Mouse (Mus musculus) stomach, embryonic 15.5 days (tissue): ENCODE results near the gene Pip5k1c. TPM values are rescaled to one million over a fixed set of nuclear protein-coding genes. Genes with fewer than 3 reads are reported as not detected.

Experiments used
- ATAC-seq: fragments of 200-750 bp; cut with Nextera tagmentation; 2 replicates; pipeline ENCODE4 v1.8.0; 2017; ENCODE audit warnings: low read depth, moderate number of reproducible peaks, moderate TSS enrichment; ENCODE audit not compliant: insufficient read depth, low FRiP score
- H3K27ac ChIP-seq: fragments of 300-500 bp; sonication (generic); 2 replicates; pipeline ENCODE4 v1.5.1; 2015; ENCODE audit warnings: mild to moderate bottlenecking, inconsistent platforms
- H3K27me3 ChIP-seq: fragments of 300-500 bp; sonication (generic); replicated peaks from 2 replicates; pipeline ENCODE4 v1.6.1; 2015; ENCODE audit warnings: inconsistent platforms
- H3K36me3 ChIP-seq: fragments of 300-500 bp; sonication (generic); 2 replicates; pipeline ENCODE4 v1.6.1; 2015; ENCODE audit warnings: inconsistent platforms
- H3K4me1 ChIP-seq: fragments of 300-500 bp; sonication (generic); 2 replicates; pipeline ENCODE4 v1.6.1; 2015; ENCODE audit warnings: inconsistent platforms
- H3K4me2 ChIP-seq: fragments of 300-500 bp; sonication (generic); 2 replicates; pipeline ENCODE4 v1.6.1; 2015; ENCODE audit warnings: mild to moderate bottlenecking, inconsistent platforms
- H3K4me3 ChIP-seq: fragments of 300-500 bp; sonication (generic); replicated peaks from 2 replicates; pipeline ENCODE4 v1.5.1; 2015; ENCODE audit warnings: inconsistent platforms
- H3K9ac ChIP-seq: fragments of 300-500 bp; sonication (generic); 2 replicates; pipeline ENCODE4 v1.6.1; 2015; ENCODE audit warnings: inconsistent platforms
- H3K9me3 ChIP-seq: fragments of 300-500 bp; sonication (generic); 2 replicates; pipeline ENCODE4 v1.6.1; 2016; ENCODE audit warnings: inconsistent platforms
- WGBS: fragments of 180-500 bp; shearing (Covaris S2); methylation state at CpG from one replicate; pipeline ENCODE4 v1.1.7; 2015; 5-methylcytosine and 5-hydroxymethylcytosine counted together
- polyA plus RNA-seq: library from polyadenylated mRNA; unstranded; fragments of >200 nt; fragmentation: Nextera tagmentation; extraction: Ambion mirVana; gene quantifications from 2 replicates; pipeline ENCODE4 v1.2.1, GENCODE M21; 2015

Gene Pip5k1c
- polyA plus RNA-seq, 1 experiment from 2014 or later: 43.1 TPM

DNA sequence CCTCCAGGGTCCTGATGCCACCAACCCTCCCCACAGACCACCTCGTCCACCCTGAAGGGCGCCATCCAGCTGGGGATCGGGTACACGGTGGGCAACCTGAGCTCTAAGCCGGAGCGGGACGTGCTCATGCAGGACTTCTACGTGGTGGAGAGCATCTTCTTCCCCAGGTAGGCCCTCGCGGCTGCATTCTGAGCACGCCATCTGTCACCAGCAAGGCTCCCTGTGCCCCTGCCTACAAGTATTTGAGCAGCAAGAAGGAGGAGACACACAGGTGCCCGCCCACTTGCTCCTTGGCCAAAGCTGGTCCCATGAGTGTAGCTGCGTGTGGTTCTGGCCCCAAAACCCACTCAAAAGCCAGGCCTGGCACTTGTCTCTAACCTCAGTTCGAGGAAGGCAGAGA lies 12.9 kb downstream of the Pip5k1c start:
- no peak overlapping the region for H3K4me2 ChIP-seq
- no peaks in the 10 kb centered on the region for H3K27me3 ChIP-seq
- no peaks in the 10 kb centered on the region for H3K9me3 ChIP-seq
- WGBS: 91% methylated on average over 14 of the region's 14 CpGs
- no peak overlapping the region for H3K9ac ChIP-seq
- ATAC-seq: no peak
- H3K27ac ChIP-seq: no peak overlapping the region
- H3K36me3 ChIP-seq: peaks cover 45% of the 10 kb centered on the region
- H3K4me3 ChIP-seq: no peak overlapping the region
- H3K4me1 ChIP-seq: peaks cover 28% of the 10 kb centered on the region

DNA sequence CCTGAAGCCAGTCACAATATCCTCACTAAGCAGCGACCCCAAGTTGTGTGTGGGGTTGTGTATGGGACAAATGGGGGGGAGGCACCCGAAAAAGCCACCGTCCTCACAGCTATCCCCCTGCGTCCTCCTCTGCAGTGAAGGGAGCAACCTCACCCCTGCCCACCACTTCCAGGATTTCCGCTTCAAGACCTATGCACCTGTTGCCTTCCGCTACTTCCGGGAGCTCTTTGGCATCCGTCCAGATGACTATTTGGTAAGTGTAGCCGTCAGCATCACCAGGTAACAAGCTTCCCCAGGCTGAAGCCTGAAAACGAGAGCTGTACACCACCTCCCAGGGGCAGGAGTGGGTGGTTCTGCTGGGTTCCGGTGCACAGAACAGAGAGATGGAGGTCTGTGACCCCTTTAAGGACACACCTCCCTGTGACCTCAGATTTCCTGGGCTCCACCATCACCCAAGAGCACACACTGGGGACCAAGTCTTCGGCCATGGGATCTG lies 13.5 kb downstream of the Pip5k1c start:
- Histone ChIP-seq H3K4me1 (peaks cover 25% of the 10 kb centered on the region), H3K36me3 (peaks cover 50% of the 10 kb centered on the region), H3K4me3 (no peak overlapping the region), H3K9me3 (no peaks in the 10 kb centered on the region), H3K27me3 (no peaks in the 10 kb centered on the region), H3K4me2 (no peak overlapping the region), H3K27ac (no peak overlapping the region), H3K9ac (no peak overlapping the region)
- no peak for ATAC-seq
- WGBS: 94% methylated on average over 12 of the region's 12 CpGs

DNA sequence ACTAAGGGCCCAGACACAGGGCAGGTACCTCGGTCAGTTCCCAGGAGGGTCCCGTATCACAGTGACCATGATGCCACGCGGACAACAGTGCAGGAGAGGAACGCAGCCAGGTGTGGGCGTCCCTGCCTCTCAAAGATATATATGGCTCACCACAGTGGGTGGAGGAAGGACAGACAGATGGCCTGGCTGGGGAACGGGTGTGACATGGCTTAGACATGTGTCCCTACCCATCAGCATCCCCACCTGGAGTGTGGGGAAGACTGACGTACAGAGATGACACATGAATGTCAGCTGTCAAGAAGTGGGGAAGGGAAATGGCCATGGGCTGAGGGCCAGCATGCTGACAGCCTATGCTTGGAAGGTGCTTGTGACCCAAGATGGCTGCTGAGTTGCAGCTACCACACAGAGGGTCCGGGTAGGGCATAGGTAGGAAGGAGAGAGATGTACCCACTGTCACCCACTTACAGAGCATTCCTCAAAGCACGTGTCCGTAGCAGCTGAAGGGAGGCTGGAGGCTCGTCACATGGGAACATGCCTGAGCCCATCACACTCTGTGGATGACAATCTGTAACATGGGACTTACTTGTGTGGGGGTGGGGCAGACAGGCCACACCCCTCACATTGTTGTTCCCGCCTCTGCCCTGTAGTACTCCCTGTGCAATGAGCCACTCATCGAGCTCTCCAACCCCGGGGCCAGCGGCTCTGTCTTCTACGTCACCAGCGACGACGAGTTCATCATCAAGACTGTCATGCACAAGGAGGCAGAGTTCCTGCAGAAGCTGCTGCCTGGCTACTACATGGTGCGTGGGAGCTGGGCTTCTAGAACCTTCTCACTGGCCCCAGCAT lies 14.3 kb downstream of the Pip5k1c start:
- no peaks in the 10 kb centered on the region for H3K9me3 ChIP-seq
- H3K27ac ChIP-seq: no peak overlapping the region
- 91% methylated on average over 21 of the region's 21 CpGs for WGBS
- H3K4me2 ChIP-seq: no peak overlapping the region
- peaks cover 19% of the 10 kb centered on the region for H3K4me1 ChIP-seq
- ATAC-seq: no peak
- no peak overlapping the region for H3K4me3 ChIP-seq
- no peak overlapping the region for H3K9ac ChIP-seq
- H3K36me3 ChIP-seq: peaks cover 55% of the 10 kb centered on the region
- H3K27me3 ChIP-seq: no peaks in the 10 kb centered on the region

DNA sequence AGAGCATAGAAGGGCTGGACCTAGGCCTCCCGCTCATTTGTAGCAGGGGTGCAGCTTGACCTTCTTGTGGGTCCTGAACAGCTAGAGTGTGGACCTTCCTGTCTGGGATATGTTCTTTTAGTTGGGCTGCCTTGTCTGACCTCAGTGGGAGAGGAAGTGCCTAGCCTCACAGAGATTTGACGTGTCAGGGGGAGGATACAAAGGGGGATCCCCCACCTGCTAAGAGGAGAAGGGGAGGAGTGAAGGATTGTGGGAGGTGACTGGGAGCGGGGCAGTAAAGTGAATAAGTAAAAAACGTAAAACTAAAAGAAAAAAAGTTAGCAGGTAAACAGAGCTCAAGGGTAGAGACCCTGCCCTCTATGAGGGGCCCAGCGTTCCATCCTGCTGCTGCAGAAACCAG lies 16.8 kb downstream of the Pip5k1c start:
- H3K36me3 ChIP-seq: peaks cover 59% of the 10 kb centered on the region
- H3K4me1 ChIP-seq: no peaks in the 10 kb centered on the region
- H3K4me3 ChIP-seq: no peak overlapping the region
- H3K9ac ChIP-seq: no peak overlapping the region
- no peak overlapping the region for H3K27ac ChIP-seq
- no peak for ATAC-seq
- H3K27me3 ChIP-seq: no peaks in the 10 kb centered on the region
- 91% methylated on average over 5 of the region's 5 CpGs for WGBS
- no peak overlapping the region for H3K4me2 ChIP-seq
- no peaks in the 10 kb centered on the region for H3K9me3 ChIP-seq

DNA sequence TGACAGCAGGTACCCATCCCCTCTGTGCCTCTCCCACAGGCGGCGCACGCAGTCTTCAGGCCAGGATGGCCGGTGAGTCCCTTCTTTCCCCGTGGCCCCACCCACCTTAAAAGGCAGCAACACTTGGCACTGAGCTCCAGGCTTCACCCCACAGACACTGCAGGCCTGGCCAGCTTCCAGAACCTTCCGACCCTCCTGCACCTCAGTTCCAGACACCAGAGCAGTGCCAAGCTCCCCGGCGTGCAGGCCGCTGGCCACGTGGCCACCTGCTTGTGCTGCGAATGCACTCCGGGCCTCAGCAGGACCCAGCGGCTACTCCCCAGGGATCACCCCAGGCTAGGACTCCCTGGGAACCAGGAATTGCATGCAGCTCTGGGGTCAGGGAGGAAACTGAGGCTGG lies 20.8 kb downstream of the Pip5k1c start:
- H3K9ac ChIP-seq: no peak overlapping the region
- no peak for ATAC-seq
- H3K27me3 ChIP-seq: no peaks in the 10 kb centered on the region
- H3K36me3 ChIP-seq: peaks cover 44% of the 10 kb centered on the region
- no peak overlapping the region for H3K4me2 ChIP-seq
- H3K9me3 ChIP-seq: no peaks in the 10 kb centered on the region
- H3K27ac ChIP-seq: no peak overlapping the region
- no peak overlapping the region for H3K4me3 ChIP-seq
- WGBS: 89% methylated on average over 13 of the region's 13 CpGs
- H3K4me1 ChIP-seq: peaks cover 22% of the 10 kb centered on the region

DNA sequence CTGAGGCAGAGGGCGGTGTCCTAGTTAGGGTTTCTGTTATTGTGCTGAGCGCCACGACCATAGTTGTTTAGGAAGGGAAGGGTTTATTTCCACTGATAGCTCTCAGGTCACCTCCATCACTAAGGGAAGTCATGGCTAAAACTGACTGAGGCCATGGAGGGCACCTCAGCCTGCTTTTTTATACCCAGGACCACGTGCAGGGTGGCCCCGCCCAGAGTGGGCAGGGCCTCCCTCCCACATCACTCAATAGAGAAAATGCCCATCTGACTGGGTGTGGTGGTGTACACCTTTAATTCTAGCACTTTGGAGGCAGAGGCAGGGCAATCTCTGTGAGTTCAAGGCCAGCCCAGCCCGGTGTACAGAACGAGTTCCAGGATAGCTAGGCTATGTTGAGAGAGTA lies 21.4 kb downstream of the Pip5k1c start:
- Histone ChIP-seq H3K27me3 (no peaks in the 10 kb centered on the region), H3K9me3 (no peaks in the 10 kb centered on the region), H3K4me2 (no peak overlapping the region), H3K4me3 (no peak overlapping the region), H3K4me1 (peaks cover 28% of the 10 kb centered on the region), H3K9ac (no peak overlapping the region), H3K36me3 (peaks cover 40% of the 10 kb centered on the region), H3K27ac (no peak overlapping the region)
- no peak for ATAC-seq
- 75% methylated on average over 7 of the region's 7 CpGs for WGBS

DNA sequence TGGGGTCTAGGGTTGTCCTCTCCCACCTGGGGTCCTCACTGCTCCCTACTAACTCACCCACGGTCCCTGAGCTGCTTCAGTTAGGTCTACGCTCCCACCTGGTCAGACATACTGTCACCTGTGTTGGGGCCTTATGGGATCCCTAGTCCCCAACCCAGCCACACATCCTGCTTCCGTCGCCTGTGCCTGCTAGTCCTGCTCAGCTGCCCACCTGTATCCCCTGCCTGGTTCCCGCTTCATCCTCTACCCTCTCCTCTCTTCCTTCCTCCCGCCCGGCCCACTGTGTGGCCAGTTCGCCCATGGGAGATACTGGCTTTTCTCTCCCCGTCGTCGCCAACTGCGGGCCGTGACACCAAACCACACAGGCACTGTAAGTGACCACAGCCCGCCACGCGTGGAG lies 22.8 kb downstream of the Pip5k1c start:
- Histone ChIP-seq H3K9me3 (no peaks in the 10 kb centered on the region), H3K9ac (no peak overlapping the region), H3K4me3 (no peak overlapping the region), H3K27me3 (no peaks in the 10 kb centered on the region), H3K36me3 (peaks cover 32% of the 10 kb centered on the region), H3K4me1 (peaks cover 36% of the 10 kb centered on the region), H3K27ac (no peak overlapping the region), H3K4me2 (no peak overlapping the region)
- no peak for ATAC-seq
- WGBS: 94% methylated on average over 16 of the region's 16 CpGs

DNA sequence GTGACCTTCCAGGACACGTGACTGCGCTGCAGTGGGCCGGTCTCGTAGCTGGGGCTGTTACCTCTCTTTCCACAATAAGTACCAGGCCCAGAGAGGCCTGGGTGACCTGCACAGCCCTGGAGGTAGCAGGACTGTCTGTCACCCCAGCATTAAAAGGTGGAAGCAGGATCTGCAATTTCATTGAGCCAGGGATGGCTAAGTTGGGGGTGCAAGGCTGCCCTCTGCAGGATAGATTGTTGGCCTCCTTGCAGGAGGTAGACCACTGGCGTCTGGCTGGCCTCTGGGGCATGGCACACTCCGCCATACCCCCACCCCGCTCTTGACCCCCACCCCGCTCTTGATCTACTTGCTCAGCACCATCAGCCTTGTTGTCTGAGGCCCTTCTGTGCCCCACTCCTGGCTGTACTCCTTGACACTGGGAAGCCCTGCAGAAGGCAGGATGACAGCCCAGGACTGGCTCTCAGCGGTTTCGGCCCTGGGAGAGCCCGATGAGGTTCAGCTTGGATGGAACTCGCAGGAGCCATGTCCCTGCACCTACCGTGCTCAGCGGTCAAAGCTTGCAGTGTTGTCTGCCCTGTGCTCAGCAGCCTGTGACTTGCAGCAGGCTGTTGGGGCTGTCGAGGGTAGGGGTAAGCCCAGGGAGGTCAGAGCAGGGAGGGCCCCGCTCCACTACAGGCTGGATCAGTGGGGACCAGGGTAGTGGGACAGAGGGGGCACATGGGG lies 23.7 kb downstream of the Pip5k1c start:
- Histone ChIP-seq H3K4me3 (peak overlapping the region; percentile 28), H3K9ac (peak overlapping the region; percentile 13; the same call in 1 of the 2 replicates), H3K4me2 (peak overlapping the region; percentile 55), H3K9me3 (no peaks in the 10 kb centered on the region), H3K36me3 (peaks cover 25% of the 10 kb centered on the region), H3K4me1 (peaks cover 36% of the 10 kb centered on the region), H3K27me3 (no peaks in the 10 kb centered on the region), H3K27ac (peak overlapping the region; percentile 65)
- WGBS: 50% methylated on average over 16 of the region's 16 CpGs
- ATAC-seq: no peak

DNA sequence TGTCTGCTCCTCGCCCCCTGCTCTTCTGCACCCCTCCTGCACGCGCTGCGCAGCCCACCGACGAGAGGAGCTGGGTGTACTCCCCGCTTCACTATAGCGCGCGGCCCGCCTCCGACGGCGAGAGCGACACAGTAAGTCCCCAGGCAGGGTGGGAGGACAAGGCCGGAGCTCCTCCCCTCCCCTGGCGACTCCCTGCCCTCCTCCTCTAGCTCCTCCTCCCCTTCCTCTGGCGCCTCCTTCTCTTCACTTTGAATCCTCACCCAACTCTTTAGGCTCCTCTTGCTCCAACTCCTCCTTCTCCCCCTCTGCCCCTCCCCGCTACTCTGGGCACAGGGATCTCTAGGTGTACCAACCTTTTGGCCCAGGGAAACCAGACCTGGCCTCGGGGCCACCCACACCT lies 24.5 kb downstream of the Pip5k1c start:
- peaks cover 21% of the 10 kb centered on the region for H3K36me3 ChIP-seq
- ATAC-seq: no peak
- peak overlapping the region; percentile 55 for H3K4me2 ChIP-seq
- 17% methylated on average over 20 of the region's 20 CpGs for WGBS
- no peaks in the 10 kb centered on the region for H3K27me3 ChIP-seq
- peak overlapping the region; percentile 28 for H3K4me3 ChIP-seq
- H3K9me3 ChIP-seq: no peaks in the 10 kb centered on the region
- H3K4me1 ChIP-seq: peaks cover 42% of the 10 kb centered on the region
- H3K9ac ChIP-seq: peak overlapping the region; percentile 13; the same call in 1 of the 2 replicates
- H3K27ac ChIP-seq: peak overlapping the region; percentile 65; the same call in 1 of the 2 replicates

DNA sequence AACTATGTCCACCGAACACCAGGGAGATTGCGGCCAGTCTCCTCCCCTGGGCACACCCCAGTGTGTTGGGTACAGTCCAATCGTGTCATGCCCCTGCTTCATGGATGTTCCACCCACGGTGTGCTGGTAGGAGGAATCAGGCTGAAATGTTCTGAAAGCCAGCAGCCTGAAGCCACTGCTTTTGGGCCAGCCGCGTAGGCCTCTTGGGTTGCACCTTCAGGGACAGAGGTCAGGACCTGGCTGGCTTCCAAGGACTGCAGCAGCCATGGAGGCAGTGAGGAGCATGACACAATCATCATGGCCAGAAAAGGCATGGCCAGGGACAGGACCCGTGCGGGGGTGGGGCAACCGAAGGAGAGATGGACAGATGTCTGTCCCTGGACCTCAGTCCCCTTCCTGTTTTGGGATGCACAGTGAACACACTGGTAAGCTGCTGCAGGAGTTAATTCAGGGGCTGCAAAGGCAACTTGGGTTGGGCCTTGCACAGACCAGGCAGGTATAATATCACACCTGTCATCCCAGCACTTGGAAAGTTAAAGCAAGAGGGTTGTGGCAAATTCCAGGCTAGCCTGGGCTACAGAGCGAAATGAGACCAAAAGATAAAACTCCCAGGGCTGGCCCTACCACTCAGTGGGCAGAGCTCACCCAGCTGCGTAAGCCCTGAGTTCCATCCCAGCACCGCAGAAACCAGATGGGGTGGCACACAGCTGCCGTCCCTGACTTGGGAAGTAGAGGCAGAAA lies 26.0 kb downstream of the Pip5k1c start:
- H3K9me3 ChIP-seq: no peaks in the 10 kb centered on the region
- no peaks in the 10 kb centered on the region for H3K27me3 ChIP-seq
- 87% methylated on average over 13 of the region's 13 CpGs for WGBS
- H3K36me3 ChIP-seq: peaks cover 30% of the 10 kb centered on the region
- H3K4me1 ChIP-seq: peaks cover 46% of the 10 kb centered on the region
- H3K4me2 ChIP-seq: peak overlapping the region; percentile 78
- peak overlapping the region; percentile 92; the same call in 1 of the 2 replicates for H3K27ac ChIP-seq
- H3K9ac ChIP-seq: 0 out of 2 replicates have a peak overlapping the region, but pooled peaks have one; percentile 10
- ATAC-seq: no peak
- peak overlapping the region; percentile 99; the same call in 1 of the 2 replicates for H3K4me3 ChIP-seq

DNA sequence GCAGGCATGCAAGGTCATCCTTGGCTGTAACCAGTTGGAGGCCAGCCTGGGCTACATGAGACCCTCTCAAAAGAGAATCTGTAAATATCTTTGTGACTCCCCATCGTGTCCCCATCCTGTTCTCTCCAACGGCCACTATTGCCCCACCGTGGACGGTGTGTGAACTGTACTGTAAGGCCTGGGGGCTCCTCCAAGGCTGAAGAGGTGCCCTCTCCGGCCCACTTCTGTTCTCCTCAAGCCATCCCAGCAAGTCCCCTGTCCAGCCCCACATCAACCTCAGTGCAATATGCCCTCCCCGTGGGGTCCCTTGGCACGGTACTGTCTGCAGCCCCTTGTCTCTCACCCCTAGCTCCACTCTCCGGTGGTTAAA lies 26.6 kb downstream of the Pip5k1c start:
- H3K9me3 ChIP-seq: no peaks in the 10 kb centered on the region
- H3K27ac ChIP-seq: peak overlapping the region; percentile 92
- no peak for ATAC-seq
- H3K4me1 ChIP-seq: peaks cover 46% of the 10 kb centered on the region
- peak overlapping the region; percentile 10; the same call in 1 of the 2 replicates for H3K9ac ChIP-seq
- 26% methylated on average over 8 of the region's 8 CpGs for WGBS
- H3K36me3 ChIP-seq: peaks cover 35% of the 10 kb centered on the region
- peak overlapping the region; percentile 99 for H3K4me3 ChIP-seq
- no peaks in the 10 kb centered on the region for H3K27me3 ChIP-seq
- H3K4me2 ChIP-seq: peak overlapping the region; percentile 78
